Mouse (Mus musculus) erythroblast, embryonic 14.5 days (primary cell): ENCODE results near the gene Ofd1.

Experiments used
- GATA1 ChIP-seq: IDR thresholded peaks from 2 replicates; pipeline ENCODE4 v1.6.1; 2012; ENCODE audit warnings: low read length, inconsistent platforms, mixed read lengths
- TAL1 ChIP-seq: IDR thresholded peaks from 3 replicates; pipeline ENCODE4 v1.6.1; 2012; ENCODE audit warnings: low read length, inconsistent platforms, mixed read lengths

GRCm38 (mm10) chrX:166472612-166473011 is 32.1 kb upstream of the Ofd1 start:
- TF ChIP-seq GATA1 (no peak), TAL1 (no peak)
